Mouse (Mus musculus) heart, embryonic 11.5 days (tissue): ENCODE measurements around the gene Nmd3. TPM values are rescaled to one million over a fixed set of nuclear protein-coding genes. Genes with fewer than 3 reads are reported as not detected.

Experiments used
- ATAC-seq: fragments of 200-750 bp; cut with Nextera tagmentation; replicated peaks from 2 replicates; pipeline ENCODE4 v1.8.0; 2017; ENCODE audit warnings: moderate library complexity; ENCODE audit not compliant: insufficient number of reproducible peaks, low FRiP score, low TSS enrichment
- H3K27ac ChIP-seq: fragments of 300-500 bp; sonication (generic); 2 replicates; pipeline ENCODE4 v1.5.1; 2014; ENCODE audit warnings: mild to moderate bottlenecking, low read depth, low read length
- H3K27me3 ChIP-seq: fragments of 300-500 bp; sonication (generic); 2 replicates; pipeline ENCODE4 v1.6.1; 2014; ENCODE audit warnings: mild to moderate bottlenecking, low read length, mixed read lengths; ENCODE audit not compliant: control insufficient read depth, insufficient read depth
- H3K36me3 ChIP-seq: fragments of 300-500 bp; sonication (generic); 2 replicates; pipeline ENCODE4 v1.6.1; 2014; ENCODE audit warnings: mild to moderate bottlenecking, low read length, moderate library complexity, mixed read lengths; ENCODE audit not compliant: control insufficient read depth, insufficient read depth
- H3K4me1 ChIP-seq: fragments of 300-500 bp; sonication (generic); 2 replicates; pipeline ENCODE4 v1.6.1; 2014; ENCODE audit warnings: low read length; ENCODE audit not compliant: control insufficient read depth, insufficient read depth
- H3K4me2 ChIP-seq: fragments of 300-500 bp; sonication (generic); 2 replicates; pipeline ENCODE4 v1.6.1; 2014; ENCODE audit warnings: mild to moderate bottlenecking, moderate library complexity
- H3K4me3 ChIP-seq: fragments of 300-500 bp; sonication (generic); 2 replicates; pipeline ENCODE4 v1.5.1; 2014; ENCODE audit warnings: low read depth, low read length
- H3K9ac ChIP-seq: fragments of 300-500 bp; sonication (generic); 2 replicates; pipeline ENCODE4 v1.6.1; 2014; ENCODE audit warnings: mild to moderate bottlenecking, low read depth, low read length, moderate library complexity
- H3K9me3 ChIP-seq: fragments of 300-500 bp; sonication (generic); replicated peaks from 2 replicates; pipeline ENCODE4 v1.6.1; 2016; ENCODE audit warnings: low read length; ENCODE audit not compliant: control insufficient read depth
- WGBS: fragments of 180-500 bp; shearing (Covaris S2); extraction: QIAGEN DNeasy Blood & Tissue Kit; methylation state at CpG from one replicate; pipeline ENCODE4 v1.1.7; 2014; ENCODE audit not compliant: insufficient replicate concordance; 5-methylcytosine and 5-hydroxymethylcytosine counted together
- polyA plus RNA-seq: library from polyadenylated mRNA; unstranded; fragments of >200 nt; fragmentation: Nextera tagmentation; extraction: Ambion mirVana; gene quantifications from 2 replicates; pipeline ENCODE4 v1.2.1, GENCODE M21; 2014

The Nmd3 gene
- polyA plus RNA-seq: 104 and 115 TPM in 2 replicates

- Histone ChIP-seq H3K4me2 (peak within 1 kb of the TSS; percentile 82), H3K27me3 (no peaks in the 10 kb centered on the region), H3K4me3 (peak within 1 kb of the TSS; percentile 66), H3K36me3 (no peaks in the 10 kb centered on the region; the same call in 1 of the 2 replicates), H3K9me3 (no peaks in the 10 kb centered on the region), H3K4me1 (peaks cover 8% of the 10 kb centered on the region; the same call in 1 of the 2 replicates), H3K27ac (peak within 1 kb of the TSS; percentile 91), H3K9ac (peak within 1 kb of the TSS; percentile 97)
- ATAC-seq: peak; percentile 98
- 0% methylated on average over 33 of the region's 33 CpGs for WGBS
Measured at GRCm38 (mm10) chr3:69721814-69722186, at the start of gene Nmd3. TSS of gene Nmd3 (plus strand) at chr3:69721985.

- WGBS: 89% methylated on average over 10 of the region's 10 CpGs
- H3K4me2 ChIP-seq: no peak overlapping the region
Measured at GRCm38 (mm10) chr3:69673351-69673750, 48.4 kb upstream of the Nmd3 start.

GRCm38 (mm10) chr3:69674206-69674605, 47.6 kb upstream of the Nmd3 start:
- ATAC-seq: no peak
- 28% methylated on average over 3 of the region's 3 CpGs for WGBS
- no peaks in the 10 kb centered on the region for H3K9me3 ChIP-seq

More at GRCm38 (mm10) chr3:69673351-69673750, 48.4 kb upstream of the Nmd3 start:
- no peak for ATAC-seq
- Histone ChIP-seq H3K9ac (no peak overlapping the region), H3K4me1 (no peaks in the 10 kb centered on the region), H3K27ac (no peak overlapping the region), H3K36me3 (no peaks in the 10 kb centered on the region), H3K9me3 (no peaks in the 10 kb centered on the region), H3K27me3 (no peaks in the 10 kb centered on the region), H3K4me3 (no peak overlapping the region)

GRCm38 (mm10) chr3:69689791-69690190, 32.0 kb upstream of the Nmd3 start:
- Histone ChIP-seq H3K4me2 (no peak overlapping the region), H3K36me3 (no peaks in the 10 kb centered on the region)

More at GRCm38 (mm10) chr3:69674206-69674605, 47.6 kb upstream of the Nmd3 start:
- Histone ChIP-seq H3K4me1 (no peaks in the 10 kb centered on the region), H3K4me2 (no peak overlapping the region), H3K9ac (no peak overlapping the region), H3K4me3 (no peak overlapping the region), H3K27me3 (no peaks in the 10 kb centered on the region), H3K27ac (no peak overlapping the region), H3K36me3 (no peaks in the 10 kb centered on the region)

GRCm38 (mm10) chr3:69690939-69691338, 30.8 kb upstream of the Nmd3 start:
- no peak overlapping the region for H3K4me3 ChIP-seq
- H3K9me3 ChIP-seq: no peaks in the 10 kb centered on the region
- ATAC-seq: no peak
- H3K36me3 ChIP-seq: no peaks in the 10 kb centered on the region
- H3K4me2 ChIP-seq: no peak overlapping the region
- H3K4me1 ChIP-seq: no peaks in the 10 kb centered on the region
- 87% methylated on average over 2 of the region's 2 CpGs for WGBS
- H3K27ac ChIP-seq: no peak overlapping the region
- H3K9ac ChIP-seq: no peak overlapping the region
- H3K27me3 ChIP-seq: no peaks in the 10 kb centered on the region

More at GRCm38 (mm10) chr3:69689791-69690190, 32.0 kb upstream of the Nmd3 start:
- 58% methylated on average over 1 of the region's 1 CpGs for WGBS
- H3K9me3 ChIP-seq: no peaks in the 10 kb centered on the region
- H3K9ac ChIP-seq: no peak overlapping the region
- H3K27me3 ChIP-seq: no peaks in the 10 kb centered on the region
- H3K27ac ChIP-seq: no peak overlapping the region
- no peak for ATAC-seq
- no peak overlapping the region for H3K4me3 ChIP-seq
- H3K4me1 ChIP-seq: no peaks in the 10 kb centered on the region

- WGBS: 72% methylated on average over 6 of the region's 6 CpGs
Measured at GRCm38 (mm10) chr3:69699851-69700500, 21.8 kb upstream of the Nmd3 start.

GRCm38 (mm10) chr3:69701905-69702304, 19.9 kb upstream of the Nmd3 start:
- 43% methylated on average over 1 of the region's 1 CpGs for WGBS
- Histone ChIP-seq H3K36me3 (no peaks in the 10 kb centered on the region), H3K27me3 (no peaks in the 10 kb centered on the region), H3K4me1 (no peaks in the 10 kb centered on the region), H3K27ac (no peak overlapping the region), H3K9me3 (no peaks in the 10 kb centered on the region), H3K4me2 (no peak overlapping the region), H3K4me3 (no peak overlapping the region), H3K9ac (no peak overlapping the region)
- no peak for ATAC-seq

More at GRCm38 (mm10) chr3:69699851-69700500, 21.8 kb upstream of the Nmd3 start:
- Histone ChIP-seq H3K4me1 (no peaks in the 10 kb centered on the region), H3K27me3 (no peaks in the 10 kb centered on the region), H3K36me3 (no peaks in the 10 kb centered on the region), H3K27ac (no peak overlapping the region), H3K4me2 (no peak overlapping the region), H3K9ac (no peak overlapping the region), H3K9me3 (no peaks in the 10 kb centered on the region), H3K4me3 (no peak overlapping the region)
- ATAC-seq: no peak

GRCm38 (mm10) chr3:69702421-69702820, 19.4 kb upstream of the Nmd3 start:
- no peak overlapping the region for H3K4me3 ChIP-seq
- no peak for ATAC-seq
- no peaks in the 10 kb centered on the region for H3K27me3 ChIP-seq

More at GRCm38 (mm10) chr3:69702421-69702820, 19.4 kb upstream of the Nmd3 start:
- no peak overlapping the region for H3K27ac ChIP-seq
- no peak overlapping the region for H3K4me2 ChIP-seq
- H3K36me3 ChIP-seq: no peaks in the 10 kb centered on the region
- H3K9me3 ChIP-seq: no peaks in the 10 kb centered on the region
- H3K9ac ChIP-seq: no peak overlapping the region
- H3K4me1 ChIP-seq: no peaks in the 10 kb centered on the region
